Mouse (Mus musculus): ENCODE measurements at regions not wholly inside any gene's neighbourhood (a gene's known extent, or its start where the extent isn't known, plus 50 kb on each side); places are given as distances from the start of the nearest gene placed in this dataset.

DNA sequence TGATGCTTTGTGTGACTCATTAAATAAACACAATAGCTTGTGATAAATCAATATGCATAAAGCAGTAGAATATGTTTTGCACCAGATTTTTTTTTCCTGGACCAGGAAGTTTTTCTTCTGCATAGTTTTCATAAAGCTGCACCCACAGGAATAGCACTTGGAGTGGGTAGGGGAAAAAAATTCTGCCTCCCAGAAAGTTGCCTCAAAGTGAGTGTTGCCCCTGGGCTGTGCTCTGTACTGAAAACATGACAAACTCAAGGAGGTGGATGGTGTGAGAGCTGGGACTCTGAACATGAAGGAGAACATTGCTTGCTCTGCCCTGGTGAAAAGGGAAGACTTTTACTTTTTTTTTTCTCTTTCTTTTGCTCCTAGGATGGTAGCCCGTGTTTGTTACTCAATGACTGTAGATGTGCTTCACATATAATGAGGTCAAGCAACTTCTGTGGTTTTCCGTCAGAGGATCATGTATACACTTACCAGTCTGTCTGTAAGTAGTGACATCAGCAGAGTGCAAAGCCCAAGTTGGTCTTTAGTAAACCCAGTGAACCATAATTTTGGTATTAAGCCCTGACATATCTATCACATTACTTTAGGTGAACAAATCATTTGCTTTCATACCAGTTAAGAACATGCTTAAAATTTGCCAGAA is 164.1 kb upstream of the Lcorl start:
- TF ChIP-seq CTCF (conservative IDR thresholded peaks at IDR 0.05; ENCODE audit: low read length) (no peak), POU5F1 (IDR thresholded peaks at IDR 0.05; ENCODE audit: borderline replicate concordance, low read length) (no peak)
